Mouse (Mus musculus) right cerebral cortex, postnatal 36 days (tissue): ENCODE results near the gene Mdn1.

Experiments
- DNase-seq, 2 experiments: peaks; one replicate each; pipeline ENCODE4 v3.0.0; 2022; ENCODE audit warnings: low spot score in 2 of 2, mixed read lengths in 1 of 2

The Mdn1 gene

GRCm38 (mm10) chr4:32656918-32657662, at the start of gene Mdn1:
Mdn1 (plus strand) TSS chr4:32657119.
- peak; percentile 96 to 97 for DNase-seq

DNA sequence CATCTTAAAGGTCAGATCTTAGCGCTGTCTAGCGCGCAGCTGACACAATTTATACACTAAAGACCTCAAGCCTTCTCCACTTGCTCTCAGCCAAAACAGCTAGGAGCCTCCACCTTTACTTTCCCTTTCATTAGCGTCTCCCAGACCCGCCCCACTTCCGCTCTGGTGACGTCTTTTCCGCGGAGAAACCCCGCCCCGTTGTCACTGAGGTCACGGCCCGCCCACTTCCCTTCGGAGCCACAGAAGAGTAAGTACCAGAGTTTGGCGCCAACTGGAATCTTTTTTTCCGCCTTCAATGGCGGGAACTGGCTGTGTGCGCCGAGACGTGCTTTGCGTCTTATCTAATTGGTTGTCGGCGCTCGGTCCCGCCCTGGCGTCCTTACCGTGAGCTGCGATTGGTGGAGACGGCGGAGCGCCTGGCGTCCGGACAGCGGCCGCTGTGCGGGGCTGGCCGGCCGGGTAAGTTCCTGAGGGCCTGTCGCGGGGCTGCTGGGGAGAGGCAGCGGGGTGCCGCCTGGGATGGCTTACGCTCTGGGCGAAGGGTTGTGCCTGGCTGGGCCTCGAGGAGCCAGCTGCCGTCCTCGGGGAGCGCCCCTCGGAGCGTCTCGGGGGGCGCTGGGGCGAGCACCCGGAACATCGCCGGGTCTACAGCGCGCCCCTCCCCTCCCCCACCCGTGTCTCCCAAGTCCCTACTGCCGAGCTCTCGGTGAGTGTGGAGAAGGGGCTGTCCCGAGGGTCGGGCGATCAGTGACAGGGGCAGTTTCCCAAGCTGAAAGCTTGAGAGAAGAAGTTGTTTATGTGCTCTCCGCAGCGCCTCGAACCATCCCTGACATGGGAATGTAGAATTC, 41.7 kb upstream of the Mdn1 start, which contains the start of gene Casp8ap2:
Casp8ap2 (plus strand) TSS at position 418 of the 848 bp plus-strand sequence.
- peak; percentile 99 to 100 for DNase-seq

DNA sequence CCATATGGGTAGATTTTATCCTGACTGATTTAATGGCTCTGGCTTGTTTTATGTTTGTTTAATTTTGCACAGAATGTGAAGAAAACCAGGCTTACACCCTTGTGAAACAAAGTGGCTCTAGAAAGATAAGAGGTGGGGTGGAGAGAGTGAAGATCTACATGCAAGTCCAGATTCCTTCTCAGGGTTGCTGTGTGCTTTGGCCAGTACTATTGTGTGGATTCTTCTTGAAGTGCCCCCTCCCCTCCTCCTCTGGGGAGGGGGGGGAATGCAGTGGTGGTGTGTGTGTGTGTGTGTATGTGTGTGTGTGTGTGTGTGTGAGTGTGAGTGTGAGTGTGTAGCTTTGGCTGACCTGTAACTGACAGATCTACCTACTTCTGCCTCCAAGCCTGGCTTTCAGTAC, 35.3 kb upstream of the Mdn1 start:
- no peak for DNase-seq

DNA sequence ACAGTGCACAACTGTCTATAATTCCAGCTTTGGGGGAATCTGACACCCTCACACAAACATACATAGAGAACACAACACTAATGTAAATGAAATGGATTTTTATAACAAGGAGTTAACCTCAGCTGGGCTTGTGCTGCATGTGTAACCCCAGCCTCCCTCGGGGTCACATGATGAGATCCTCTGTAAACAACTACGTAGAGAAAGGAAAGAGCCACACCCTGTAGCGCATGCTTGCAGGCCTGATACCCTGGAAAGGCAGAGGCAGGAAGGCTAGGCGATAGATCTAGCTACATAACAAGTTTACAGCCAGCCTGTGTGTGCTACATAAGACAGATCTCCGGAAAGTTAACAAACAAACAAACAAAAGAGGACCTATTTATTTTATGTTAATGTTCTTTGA, 5.2 kb upstream of the Mdn1 start:
- DNase-seq: no peak

DNA sequence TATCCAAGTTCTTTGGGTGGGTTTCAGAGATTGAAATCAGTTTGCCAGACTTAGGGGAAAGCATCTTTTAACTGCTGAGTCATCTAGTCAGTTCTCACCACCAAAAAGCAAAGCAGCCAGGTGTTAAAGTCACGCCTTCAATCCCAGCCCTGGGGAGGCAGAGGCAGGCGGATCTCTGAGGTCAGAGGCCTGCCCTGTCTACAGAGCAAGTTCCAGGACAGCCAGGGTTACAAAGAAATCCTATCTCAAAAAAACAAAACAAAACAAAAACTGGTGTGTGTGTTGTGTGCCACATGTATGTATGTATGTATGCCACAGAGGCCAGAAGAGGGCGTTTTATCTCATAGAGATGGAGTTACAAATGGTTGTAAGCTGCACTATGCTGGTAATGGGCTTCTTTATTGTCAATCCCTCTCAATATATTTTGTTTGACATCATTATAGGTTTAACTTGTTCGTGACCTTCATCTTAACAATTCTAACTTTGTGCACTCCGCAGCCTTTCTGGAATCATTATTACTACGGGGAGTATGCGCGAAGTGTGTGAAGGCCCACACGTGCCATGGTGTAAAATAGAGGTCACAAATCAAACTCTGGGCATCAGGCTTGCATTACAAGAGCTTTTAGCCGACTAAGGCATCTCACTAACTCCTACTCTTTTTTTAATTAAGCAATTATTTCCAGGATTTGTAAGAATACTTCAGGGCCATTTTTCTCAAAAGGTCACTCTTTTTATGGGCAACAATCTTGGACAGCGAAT, 594 bp upstream of the Mdn1 start:
- no peak for DNase-seq

GRCm38 (mm10) chr4:32665843-32666242, 8.9 kb downstream of the Mdn1 start:
- DNase-seq: no peak

- no peak for DNase-seq
These were observed 11.4 kb downstream of the Mdn1 start for GRCm38 (mm10) chr4:32668291-32668690.

DNA sequence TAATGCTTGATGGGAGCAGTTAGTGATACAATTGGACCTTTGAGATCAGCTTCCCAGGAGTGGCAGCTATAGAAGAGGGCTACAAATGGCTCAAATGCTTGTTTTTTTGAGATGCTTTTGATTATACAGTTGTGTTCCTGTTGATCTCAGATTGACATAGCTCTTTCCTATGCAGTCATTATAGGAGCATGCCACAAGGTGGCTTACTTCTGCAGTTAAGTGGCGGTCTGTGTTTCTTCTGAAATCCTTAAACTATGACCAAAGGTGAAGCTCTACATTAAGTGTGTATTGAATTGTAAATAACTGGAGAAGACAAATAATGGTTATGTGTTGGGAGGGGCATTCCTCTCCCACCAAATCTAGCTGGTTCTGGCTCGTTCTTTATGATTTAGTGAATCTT, 12.9 kb downstream of the Mdn1 start:
- DNase-seq: no peak

DNA sequence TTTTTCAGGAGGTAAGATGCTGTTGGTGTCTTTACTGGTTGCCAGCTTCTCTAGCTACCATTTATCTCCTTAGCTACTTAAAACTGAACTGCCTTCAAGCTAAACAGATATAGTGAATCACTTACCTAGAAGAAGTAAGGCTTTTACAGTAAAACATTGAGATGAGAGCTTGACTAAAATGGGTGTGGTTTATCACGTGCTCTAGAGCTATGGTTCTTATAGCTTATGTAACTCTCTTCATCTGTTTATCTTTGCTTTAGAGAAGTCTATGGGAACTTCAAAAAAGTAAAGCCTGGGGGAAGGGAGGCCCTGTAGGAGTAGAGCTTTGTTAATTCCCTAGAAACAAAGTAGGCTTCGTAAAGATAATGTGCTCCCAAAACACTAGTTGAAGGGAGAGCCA, 17.1 kb downstream of the Mdn1 start:
- no peak for DNase-seq

DNA sequence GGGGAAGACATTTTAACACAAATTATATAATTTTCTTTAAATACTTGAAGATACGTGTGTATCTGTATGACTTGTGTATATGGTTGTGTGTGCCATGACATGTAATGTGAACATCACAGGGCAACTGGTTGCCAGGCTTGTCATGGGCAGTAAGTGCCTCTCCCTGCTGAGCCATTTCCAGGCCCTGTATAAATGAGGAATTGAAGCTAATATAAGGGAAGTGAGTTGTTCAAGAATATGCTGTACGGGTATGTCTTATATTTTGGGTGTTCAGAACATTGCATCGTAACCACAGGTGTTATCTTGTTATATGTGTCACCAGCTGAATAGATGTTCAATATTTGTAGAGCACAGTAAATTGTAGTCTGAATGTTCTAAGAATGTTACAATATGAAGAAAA, 20.6 kb downstream of the Mdn1 start:
- DNase-seq: no peak

DNA sequence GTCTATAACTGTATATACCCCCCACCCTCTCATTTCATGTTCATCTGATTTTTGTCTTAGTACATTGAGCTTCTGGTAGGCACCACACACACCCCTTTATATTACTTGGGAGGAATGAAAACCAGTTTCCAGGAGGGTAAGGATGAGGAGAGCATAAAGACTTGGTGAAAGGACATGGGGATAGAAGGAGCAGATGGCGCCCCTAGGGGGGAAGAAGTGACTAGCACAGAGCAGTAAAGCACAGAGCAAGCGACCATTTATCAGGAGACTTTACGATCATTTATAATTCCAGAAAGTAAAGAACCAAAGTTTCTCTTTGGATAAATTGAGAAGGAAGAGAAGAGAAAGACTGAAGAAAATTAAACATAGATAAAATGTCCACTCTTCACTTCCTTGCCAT, 23.9 kb downstream of the Mdn1 start:
- no peak for DNase-seq

- no peak for DNase-seq
These were observed 25.6 kb downstream of the Mdn1 start for GRCm38 (mm10) chr4:32682471-32682870.

GRCm38 (mm10) chr4:32683061-32683582, 26.2 kb downstream of the Mdn1 start:
- DNase-seq: no peak

DNA sequence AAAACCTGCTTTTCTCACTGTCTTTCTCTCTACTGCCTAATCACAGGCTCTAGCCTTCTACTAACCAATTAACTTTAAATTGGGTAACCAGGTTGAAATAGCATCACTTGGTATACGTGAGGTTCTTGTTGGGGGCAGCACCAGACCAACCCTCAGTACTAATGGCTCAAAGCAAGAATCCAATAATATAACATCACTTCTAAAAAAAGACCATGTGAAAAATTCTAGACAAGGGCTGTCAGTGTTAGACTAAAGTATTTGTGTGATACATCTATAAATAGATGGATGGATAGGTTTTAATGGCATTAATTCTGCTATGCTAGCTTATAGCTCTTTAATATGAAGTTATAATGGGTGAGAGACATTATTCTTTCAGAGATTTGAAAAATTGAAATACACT, 60.8 kb downstream of the Mdn1 start:
- no peak for DNase-seq

- DNase-seq: no peak
These were observed 88.5 kb downstream of the Mdn1 start for GRCm38 (mm10) chr4:32745394-32745793.

DNA sequence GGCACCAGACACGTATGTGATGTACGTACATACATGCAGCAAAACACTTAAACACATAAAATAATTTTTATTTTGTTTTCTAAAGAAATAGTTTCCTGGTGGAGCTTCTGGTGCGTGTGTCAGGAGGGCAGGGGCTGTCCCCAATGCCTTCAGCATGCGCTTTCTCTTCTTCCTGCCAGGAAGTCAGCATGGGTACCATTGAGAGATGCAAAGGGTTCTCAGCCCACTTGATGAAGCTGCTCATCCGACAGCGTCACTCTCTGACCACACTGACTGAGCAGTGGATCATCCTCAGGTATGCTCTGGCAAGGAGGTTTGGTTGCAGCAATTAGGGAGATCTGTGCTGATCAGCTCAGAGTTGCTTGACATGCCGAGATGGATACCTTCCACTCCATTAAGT, 91.5 kb downstream of the Mdn1 start:
- DNase-seq: no peak

- peak in 1 of 2 experiments; percentile 10 for DNase-seq
These were observed 93.8 kb downstream of the Mdn1 start for GRCm38 (mm10) chr4:32750711-32751110.

DNA sequence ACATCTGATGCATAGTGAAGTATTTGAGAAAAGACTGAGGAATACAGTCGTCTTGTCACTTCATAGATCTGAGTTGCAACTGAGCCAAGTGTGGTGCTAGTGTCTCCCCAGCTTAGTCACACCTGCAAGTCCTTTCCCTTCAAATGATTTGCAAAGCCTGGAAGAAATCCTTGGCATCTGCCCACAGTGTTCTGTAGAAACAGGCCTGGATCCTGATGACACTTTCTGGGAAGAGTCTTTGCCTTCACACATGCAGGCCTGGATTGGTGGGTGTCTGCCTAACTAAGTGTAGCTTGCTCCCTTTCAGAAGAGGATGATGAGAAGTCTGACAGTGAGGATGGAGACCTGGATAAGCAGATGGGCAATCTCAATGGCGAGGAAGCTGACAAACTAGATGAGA, 100.5 kb downstream of the Mdn1 start:
- peak; percentile 46 to 49 for DNase-seq

DNA sequence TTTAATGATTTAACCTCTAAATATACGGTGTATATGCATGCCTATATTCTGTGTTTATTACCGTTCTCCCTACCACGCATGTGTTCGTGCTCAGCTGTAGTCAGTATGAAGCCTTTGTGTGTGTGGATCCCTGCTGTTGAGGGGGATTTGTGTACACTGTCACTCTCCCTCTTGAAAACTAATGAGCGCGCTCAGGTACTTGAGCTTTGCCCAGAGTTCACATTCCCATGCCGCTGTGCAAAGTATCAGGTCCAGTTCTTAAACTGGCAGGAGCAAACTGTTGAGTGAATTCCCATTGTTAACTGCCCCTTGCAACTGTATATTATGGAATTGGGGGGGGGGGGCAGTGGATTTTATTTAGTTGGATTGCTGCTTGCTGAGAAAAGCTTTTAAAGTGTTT, 110.6 kb downstream of the Mdn1 start:
- no peak for DNase-seq

- DNase-seq: no peak
These were observed 111.1 kb downstream of the Mdn1 start for GRCm38 (mm10) chr4:32768046-32768445.

DNA sequence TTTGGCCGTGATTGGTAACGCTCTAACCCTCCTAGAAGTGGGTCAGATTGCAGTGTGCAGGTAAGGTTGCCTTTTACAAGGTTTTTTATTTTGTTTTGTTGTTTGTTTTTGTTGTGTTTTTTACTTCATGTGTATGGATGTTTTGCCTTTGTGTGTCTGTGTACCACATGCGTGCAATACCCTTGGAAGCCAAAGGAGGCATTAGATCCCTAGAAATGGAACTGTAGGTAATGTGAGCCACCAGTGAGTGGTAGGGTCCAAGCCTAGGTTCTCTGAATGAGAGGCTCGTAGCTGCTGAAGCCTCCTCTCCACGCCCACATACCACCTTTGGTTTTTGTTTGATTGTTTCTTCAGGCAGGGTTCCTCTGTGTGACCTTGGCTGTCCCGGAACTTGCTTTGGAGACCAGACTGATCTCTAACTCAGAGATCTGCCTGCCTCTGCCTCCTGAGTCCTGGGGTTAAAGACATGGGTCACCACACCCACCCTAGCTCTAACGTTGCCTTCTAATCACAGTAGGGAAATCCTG, 113.4 kb downstream of the Mdn1 start:
- no peak for DNase-seq

DNA sequence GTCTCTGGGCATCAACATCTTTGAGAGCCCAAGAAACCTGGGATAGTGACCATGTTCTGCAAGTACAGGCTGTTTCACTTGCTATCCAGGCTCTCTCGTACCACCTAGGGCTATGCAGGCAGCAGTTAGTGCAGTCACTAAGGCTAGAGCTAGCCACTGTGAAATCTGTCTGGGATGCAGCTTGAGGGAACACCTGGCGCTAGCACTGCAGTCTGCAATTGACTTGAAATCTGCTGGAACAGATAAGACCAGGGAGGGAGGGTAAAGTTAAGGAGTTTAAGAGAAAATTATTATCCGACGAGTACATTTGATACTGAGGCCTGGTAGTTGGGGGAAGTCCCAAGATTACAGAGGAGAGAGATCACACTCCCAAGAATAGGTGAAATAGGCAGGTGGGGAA, 123.1 kb downstream of the Mdn1 start:
- DNase-seq: no peak
